Mouse (Mus musculus): ENCODE data around the gene Tbc1d2b. TPM values are rescaled to one million over a fixed set of nuclear protein-coding genes. Genes with fewer than 3 reads are reported as not detected.

The Tbc1d2b gene
- polyA plus RNA-seq, 1 experiment from 2014 or later: 13.2 TPM

DNA sequence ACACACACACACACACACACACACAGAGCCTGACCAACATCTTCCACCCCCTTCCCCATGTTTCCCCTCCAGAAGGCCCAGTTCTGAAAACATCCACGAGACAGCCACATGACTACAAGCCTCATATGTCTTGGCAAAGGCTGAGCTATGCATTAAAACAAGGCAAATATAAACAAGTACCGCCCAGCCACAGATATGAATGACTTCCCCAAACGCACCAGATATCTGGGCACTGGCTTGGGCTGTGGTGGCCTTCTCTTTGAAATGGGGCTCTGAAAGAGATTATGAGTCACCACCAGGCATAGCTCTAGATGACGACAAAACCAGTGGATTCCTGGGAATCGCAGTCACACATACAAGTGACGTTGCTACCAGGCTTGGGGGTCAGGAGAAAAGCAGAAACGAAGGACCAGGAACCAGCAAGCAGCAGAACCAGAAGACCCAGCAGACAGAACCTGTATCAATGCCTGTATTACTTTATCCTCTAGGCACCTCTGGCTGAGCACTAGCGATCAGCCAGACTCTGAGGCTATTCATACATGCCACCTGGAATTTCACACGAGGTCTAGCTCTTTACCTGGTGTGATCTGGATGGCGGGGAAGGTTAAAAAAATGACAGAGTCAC, 35.2 kb downstream of the Tbc1d2b start:
- WGBS: 59% methylated on average over 10 of the region's 10 CpGs
- no peak for DNase-seq (ENCODE audit: low spot score)
- H3K9ac ChIP-seq (ENCODE audit: low read depth, low read length): no peak overlapping the region

GRCm38 (mm10) chr9:90234786-90235185, 35.8 kb downstream of the Tbc1d2b start:
- DNase-seq (ENCODE audit: low spot score) (no peak), ATAC-seq (replicated peaks; ENCODE audit: low FRiP score) (no peak)
- Histone ChIP-seq H3K9ac (ENCODE audit: low read depth, low read length) (no peak overlapping the region), H3K4me2 (no peak overlapping the region), H3K4me1 (replicated peaks; ENCODE audit: control insufficient read depth, insufficient read depth, low read length) (peaks cover 32% of the 10 kb centered on the region), H3K9me3 (ENCODE audit: control insufficient read depth, low read length) (no peaks in the 10 kb centered on the region), H3K36me3 (ENCODE audit: control insufficient read depth, insufficient read depth, low read length) (peaks cover 3% of the 10 kb centered on the region; the same call in 1 of the 2 replicates), H3K27ac (ENCODE audit: low read depth, low read length) (0 out of 2 replicates have a peak overlapping the region, but pooled peaks have one; percentile 32), H3K4me3 (ENCODE audit: low read depth, low read length) (no peak overlapping the region), H3K27me3 (replicated peaks; ENCODE audit: control insufficient read depth, insufficient read depth, low read length) (no peaks in the 10 kb centered on the region)
- 76% methylated on average over 5 of the region's 5 CpGs for WGBS

More for the DNA sequence above, 35.2 kb downstream of the Tbc1d2b start:
- H3K4me3 ChIP-seq (ENCODE audit: low read depth, low read length): no peak overlapping the region
- H3K36me3 ChIP-seq (ENCODE audit: control insufficient read depth, insufficient read depth, low read length): peaks cover 3% of the 10 kb centered on the region; the same call in 1 of the 2 replicates
- H3K27me3 ChIP-seq (replicated peaks; ENCODE audit: control insufficient read depth, insufficient read depth, low read length): no peaks in the 10 kb centered on the region
- H3K4me1 ChIP-seq (replicated peaks; ENCODE audit: control insufficient read depth, insufficient read depth, low read length): peaks cover 32% of the 10 kb centered on the region
- no peaks in the 10 kb centered on the region for H3K9me3 ChIP-seq (ENCODE audit: control insufficient read depth, low read length)
- ATAC-seq (replicated peaks; ENCODE audit: low FRiP score): peak; percentile 24
- no peak overlapping the region for H3K4me2 ChIP-seq
- H3K27ac ChIP-seq (ENCODE audit: low read depth, low read length): peak overlapping the region; percentile 32; the same call in 1 of the 2 replicates

- ATAC-seq (replicated peaks; ENCODE audit: low FRiP score) (no peak), DNase-seq (ENCODE audit: low spot score) (no peak)
- H3K27ac ChIP-seq (ENCODE audit: low read depth, low read length): no peak overlapping the region
- H3K4me3 ChIP-seq (ENCODE audit: low read depth, low read length): no peak overlapping the region
- no peaks in the 10 kb centered on the region for H3K9me3 ChIP-seq (ENCODE audit: control insufficient read depth, low read length)
- no peaks in the 10 kb centered on the region for H3K27me3 ChIP-seq (replicated peaks; ENCODE audit: control insufficient read depth, insufficient read depth, low read length)
- H3K4me2 ChIP-seq: no peak overlapping the region
- H3K9ac ChIP-seq (ENCODE audit: low read depth, low read length): no peak overlapping the region
- H3K4me1 ChIP-seq (replicated peaks; ENCODE audit: control insufficient read depth, insufficient read depth, low read length): peaks cover 32% of the 10 kb centered on the region
- H3K36me3 ChIP-seq (ENCODE audit: control insufficient read depth, insufficient read depth, low read length): no peaks in the 10 kb centered on the region
- WGBS: 88% methylated on average over 5 of the region's 5 CpGs
Observed at GRCm38 (mm10) chr9:90233906-90234419, 36.6 kb downstream of the Tbc1d2b start.

DNA sequence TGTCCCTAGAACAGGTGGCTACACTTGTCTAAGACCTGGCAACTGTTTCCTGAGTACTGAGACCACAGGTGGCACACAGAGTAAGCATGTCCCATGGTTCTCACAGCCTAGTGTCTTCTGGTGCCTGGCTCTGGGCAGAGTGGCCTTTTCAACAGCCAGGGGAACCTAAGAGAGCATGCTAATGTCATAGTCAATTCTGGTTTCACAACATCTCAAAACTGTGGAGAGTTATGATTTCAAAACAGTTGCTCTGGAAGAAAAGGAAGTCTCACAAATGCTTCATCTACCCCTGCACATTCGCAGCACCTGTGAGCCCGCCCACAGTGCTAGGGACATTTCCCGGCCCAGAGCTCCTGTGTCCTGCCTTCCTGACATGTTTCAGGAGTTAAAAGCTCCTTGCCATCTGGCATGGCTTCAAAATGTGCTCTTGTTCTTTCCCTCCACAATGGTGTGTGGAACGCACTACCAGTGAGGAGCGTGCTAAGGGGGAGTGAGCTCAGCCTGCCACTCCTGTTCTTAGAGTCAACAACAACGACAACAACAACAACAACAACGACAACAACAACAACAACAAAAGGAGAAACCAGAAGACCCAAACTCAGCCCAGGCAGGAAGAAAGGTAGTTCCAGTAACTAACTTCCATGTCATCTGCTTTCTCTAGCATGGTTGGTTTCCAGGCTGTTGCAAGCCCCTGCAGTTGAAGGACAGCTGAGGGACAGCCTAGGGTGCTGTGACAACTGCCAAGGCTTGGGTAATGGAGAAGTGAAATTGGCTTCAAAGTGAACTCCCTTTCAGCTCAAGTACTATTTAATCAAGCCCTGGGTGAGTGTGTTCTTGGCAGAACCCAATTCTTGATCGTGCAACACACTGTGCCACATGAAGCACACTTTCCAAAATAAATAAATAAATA, 37.6 kb downstream of the Tbc1d2b start:
- Histone ChIP-seq H3K4me1 (replicated peaks; ENCODE audit: control insufficient read depth, insufficient read depth, low read length) (peaks cover 28% of the 10 kb centered on the region), H3K4me2 (no peak overlapping the region), H3K27ac (ENCODE audit: low read depth, low read length) (no peak overlapping the region; the same call in 1 of the 2 replicates), H3K27me3 (replicated peaks; ENCODE audit: control insufficient read depth, insufficient read depth, low read length) (no peaks in the 10 kb centered on the region), H3K9me3 (ENCODE audit: control insufficient read depth, low read length) (no peaks in the 10 kb centered on the region), H3K4me3 (ENCODE audit: low read depth, low read length) (no peak overlapping the region), H3K9ac (ENCODE audit: low read depth, low read length) (no peak overlapping the region), H3K36me3 (ENCODE audit: control insufficient read depth, insufficient read depth, low read length) (no peaks in the 10 kb centered on the region)
- no peak for DNase-seq (ENCODE audit: low spot score)
- no peak for ATAC-seq (replicated peaks; ENCODE audit: low FRiP score)
- WGBS: 86% methylated on average over 8 of the region's 8 CpGs

DNA sequence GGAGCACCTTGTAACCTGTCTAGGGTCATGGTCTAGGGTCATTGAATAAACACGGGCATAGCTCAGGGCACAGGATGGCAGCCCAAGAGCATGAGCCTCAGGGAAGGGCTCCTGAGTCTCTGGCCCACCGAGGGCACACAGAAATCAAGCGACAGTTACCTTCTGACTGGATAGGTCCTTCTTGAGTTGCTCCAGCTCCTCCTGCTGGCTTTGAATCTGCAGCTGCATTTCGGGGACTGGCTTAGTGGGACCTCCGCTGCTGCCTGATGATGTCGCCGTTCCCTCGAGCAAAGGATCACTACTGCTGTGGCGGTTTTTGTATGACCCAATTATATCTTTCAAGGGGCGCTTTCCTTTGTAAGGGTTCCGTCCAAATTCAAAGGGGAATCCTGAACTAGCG, 43.4 kb downstream of the Tbc1d2b start:
- 0 out of 2 replicates have a peak, but pooled peaks have one; percentile 16 for ATAC-seq (replicated peaks; ENCODE audit: low FRiP score)
- Histone ChIP-seq H3K4me2 (no peak overlapping the region), H3K9ac (ENCODE audit: low read depth, low read length) (no peak overlapping the region), H3K27me3 (replicated peaks; ENCODE audit: control insufficient read depth, insufficient read depth, low read length) (no peaks in the 10 kb centered on the region), H3K9me3 (ENCODE audit: control insufficient read depth, low read length) (no peaks in the 10 kb centered on the region), H3K4me1 (replicated peaks; ENCODE audit: control insufficient read depth, insufficient read depth, low read length) (no peaks in the 10 kb centered on the region; the same call in 1 of the 2 replicates), H3K36me3 (ENCODE audit: control insufficient read depth, insufficient read depth, low read length) (peaks cover 17% of the 10 kb centered on the region; the same call in 1 of the 2 replicates), H3K4me3 (ENCODE audit: low read depth, low read length) (no peak overlapping the region), H3K27ac (ENCODE audit: low read depth, low read length) (no peak overlapping the region)
- no peak for DNase-seq (ENCODE audit: low spot score)
- 84% methylated on average over 12 of the region's 12 CpGs for WGBS

DNA sequence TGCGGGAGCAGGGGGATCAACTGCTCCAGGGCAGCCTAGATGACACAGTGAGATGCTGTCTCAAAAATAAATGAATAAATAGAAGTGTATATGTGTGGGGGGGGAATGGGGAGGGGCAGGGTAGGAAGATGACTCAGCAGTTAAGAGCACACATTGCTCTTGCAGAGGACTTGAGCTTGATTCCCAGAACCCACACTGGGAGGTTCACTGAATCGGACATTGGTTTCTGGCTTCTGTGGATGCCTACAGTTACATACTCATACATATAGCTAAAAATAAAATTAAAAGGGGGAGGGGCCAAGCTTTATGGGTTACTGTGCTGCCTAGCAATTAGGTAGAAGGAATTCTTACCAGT, 43.9 kb downstream of the Tbc1d2b start:
- 85% methylated on average over 2 of the region's 2 CpGs for WGBS

DNA sequence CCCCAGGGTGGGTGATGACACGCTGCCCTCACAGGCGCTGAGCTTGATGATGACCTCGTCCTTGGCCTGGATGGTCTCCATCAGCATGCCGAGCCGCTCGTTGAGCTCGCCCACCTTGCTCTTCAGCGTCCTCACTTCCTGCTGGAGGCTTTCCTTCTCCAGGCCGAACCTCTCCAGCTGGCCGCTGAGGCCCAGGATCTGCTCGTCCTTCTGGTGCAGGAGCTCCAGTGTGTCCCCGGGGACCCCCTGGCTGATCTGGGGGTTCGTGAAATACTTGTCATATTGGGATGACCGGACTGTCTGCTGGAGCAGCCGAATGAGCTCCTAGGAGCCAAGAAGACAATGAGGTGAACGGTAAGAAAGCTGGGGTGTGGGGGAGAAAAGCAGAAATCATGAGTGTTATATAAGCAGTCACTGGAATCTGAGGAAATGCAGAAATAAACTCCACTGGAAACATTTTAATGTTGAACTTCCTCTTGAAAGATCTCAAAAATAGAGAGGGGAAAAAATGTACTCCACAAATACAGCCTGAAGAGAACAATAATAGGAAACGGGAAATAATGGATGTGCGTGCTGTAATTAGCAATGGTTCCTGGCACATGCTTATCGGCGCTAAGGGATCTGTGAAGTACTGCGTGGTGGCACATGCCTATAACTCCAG, 44.4 kb downstream of the Tbc1d2b start:
- no peak for DNase-seq (ENCODE audit: low spot score)
- no peak for ATAC-seq (replicated peaks; ENCODE audit: low FRiP score)
- peaks cover 17% of the 10 kb centered on the region; the same call in 1 of the 2 replicates for H3K36me3 ChIP-seq (ENCODE audit: control insufficient read depth, insufficient read depth, low read length)
- no peak overlapping the region for H3K27ac ChIP-seq (ENCODE audit: low read depth, low read length)
- no peaks in the 10 kb centered on the region for H3K4me1 ChIP-seq (replicated peaks; ENCODE audit: control insufficient read depth, insufficient read depth, low read length)
- no peak overlapping the region for H3K4me3 ChIP-seq (ENCODE audit: low read depth, low read length)
- H3K9ac ChIP-seq (ENCODE audit: low read depth, low read length): no peak overlapping the region
- 86% methylated on average over 21 of the region's 21 CpGs for WGBS
- H3K9me3 ChIP-seq (ENCODE audit: control insufficient read depth, low read length): no peaks in the 10 kb centered on the region
- H3K27me3 ChIP-seq (replicated peaks; ENCODE audit: control insufficient read depth, insufficient read depth, low read length): no peaks in the 10 kb centered on the region
- H3K4me2 ChIP-seq: no peak overlapping the region

More for the DNA sequence above, 43.9 kb downstream of the Tbc1d2b start:
- DNase-seq (ENCODE audit: low spot score) (no peak), ATAC-seq (replicated peaks; ENCODE audit: low FRiP score) (peak; percentile 27; the same call in 1 of the 2 replicates)
- Histone ChIP-seq H3K27ac (ENCODE audit: low read depth, low read length) (no peak overlapping the region), H3K4me3 (ENCODE audit: low read depth, low read length) (no peak overlapping the region), H3K36me3 (ENCODE audit: control insufficient read depth, insufficient read depth, low read length) (peaks cover 17% of the 10 kb centered on the region; the same call in 1 of the 2 replicates), H3K9ac (ENCODE audit: low read depth, low read length) (no peak overlapping the region), H3K9me3 (ENCODE audit: control insufficient read depth, low read length) (no peaks in the 10 kb centered on the region), H3K4me1 (replicated peaks; ENCODE audit: control insufficient read depth, insufficient read depth, low read length) (no peaks in the 10 kb centered on the region; the same call in 1 of the 2 replicates), H3K4me2 (no peak overlapping the region), H3K27me3 (replicated peaks; ENCODE audit: control insufficient read depth, insufficient read depth, low read length) (no peaks in the 10 kb centered on the region)

DNA sequence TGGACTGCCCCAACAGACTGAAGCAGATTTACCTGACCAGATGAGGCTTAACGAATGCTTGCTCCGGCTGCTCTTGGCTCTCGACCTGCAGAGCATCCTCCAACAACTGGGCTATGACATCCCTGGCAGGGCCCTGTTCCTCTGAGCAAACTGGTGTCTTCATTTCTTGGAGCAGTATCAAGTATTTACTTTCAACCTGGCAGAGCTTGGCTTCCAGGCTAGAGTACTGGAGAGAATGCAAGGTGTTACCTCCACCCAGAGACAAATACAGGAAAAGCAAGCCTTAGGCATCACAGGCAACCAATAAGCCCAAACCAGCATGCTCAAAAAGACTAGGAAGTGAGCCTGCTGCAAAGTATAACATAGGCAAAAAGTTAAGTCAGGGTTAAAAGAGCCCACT, 48.3 kb downstream of the Tbc1d2b start:
- DNase-seq (ENCODE audit: low spot score) (no peak), ATAC-seq (replicated peaks; ENCODE audit: low FRiP score) (no peak)
- H3K27ac ChIP-seq (ENCODE audit: low read depth, low read length): no peak overlapping the region
- no peak overlapping the region for H3K9ac ChIP-seq (ENCODE audit: low read depth, low read length)
- H3K4me2 ChIP-seq: no peak overlapping the region
- no peaks in the 10 kb centered on the region for H3K4me1 ChIP-seq (replicated peaks; ENCODE audit: control insufficient read depth, insufficient read depth, low read length)
- WGBS: 84% methylated on average over 3 of the region's 3 CpGs
- H3K9me3 ChIP-seq (ENCODE audit: control insufficient read depth, low read length): no peaks in the 10 kb centered on the region
- no peak overlapping the region for H3K4me3 ChIP-seq (ENCODE audit: low read depth, low read length)
- H3K36me3 ChIP-seq (ENCODE audit: control insufficient read depth, insufficient read depth, low read length): peaks cover 21% of the 10 kb centered on the region; the same call in 1 of the 2 replicates
- no peaks in the 10 kb centered on the region for H3K27me3 ChIP-seq (replicated peaks; ENCODE audit: control insufficient read depth, insufficient read depth, low read length)
